Mouse (Mus musculus) embryo, embryonic 10 days (tissue): Measurements from ENCODE around the gene Espn.
A peak's percentile ranks its signal among the peaks of the same experiment; 100 is the strongest.

Source experiments
- DNase-seq: peaks from one replicate; pipeline ENCODE4 v3.0.0-alpha.2; 2015; ENCODE audit warnings: low spot score

Gene Espn

GRCm38 (mm10) chr4:152146033-152146827, 5.9 kb downstream of the Espn start:
- no peak for DNase-seq

- DNase-seq = no peak
Observed at GRCm38 (mm10) chr4:152145473-152145872, 6.7 kb downstream of the Espn start.

GRCm38 (mm10) chr4:152143632-152144031, 8.5 kb downstream of the Espn start:
- no peak for DNase-seq

- no peak for DNase-seq
Observed at GRCm38 (mm10) chr4:152141521-152142135, 10.5 kb downstream of the Espn start.

- DNase-seq = peak; percentile 69
Observed at GRCm38 (mm10) chr4:152140441-152140840, 11.7 kb downstream of the Espn start.

- DNase-seq = peak; percentile 88
Observed at GRCm38 (mm10) chr4:152138497-152139260, 13.5 kb downstream of the Espn start.

- DNase-seq = no peak
Observed at GRCm38 (mm10) chr4:152136876-152137250, 15.3 kb downstream of the Espn start.

GRCm38 (mm10) chr4:152136112-152136875, 15.9 kb downstream of the Espn start:
- DNase-seq = no peak

GRCm38 (mm10) chr4:152135363-152135762, 16.8 kb downstream of the Espn start:
- no peak for DNase-seq

- peak; percentile 57 for DNase-seq
Observed at GRCm38 (mm10) chr4:152134507-152134906, 17.7 kb downstream of the Espn start.

- DNase-seq = no peak
Observed at GRCm38 (mm10) chr4:152133213-152133612, 19.0 kb downstream of the Espn start.

- no peak for DNase-seq
Observed at GRCm38 (mm10) chr4:152132772-152133169, 19.4 kb downstream of the Espn start.

GRCm38 (mm10) chr4:152131809-152132771, 20.1 kb downstream of the Espn start:
- peak; percentile 72 for DNase-seq

- DNase-seq = peak; percentile 68
Observed at GRCm38 (mm10) chr4:152130771-152131653, 21.2 kb downstream of the Espn start.

GRCm38 (mm10) chr4:152129395-152129930, 22.7 kb downstream of the Espn start:
- DNase-seq = no peak

- no peak for DNase-seq
Observed at GRCm38 (mm10) chr4:152128784-152129183, 23.4 kb downstream of the Espn start.

GRCm38 (mm10) chr4:152127884-152128283, 24.3 kb downstream of the Espn start:
- DNase-seq = no peak

- DNase-seq = peak; percentile 60
Observed at GRCm38 (mm10) chr4:152126026-152126920, 25.9 kb downstream of the Espn start.
